Mouse (Mus musculus) intestine, embryonic 16.5 days (tissue): ENCODE measurements around the gene Hexb. TPM values are rescaled to one million over a fixed set of nuclear protein-coding genes. Genes with fewer than 3 reads are reported as not detected.

Source experiments
- polyA plus RNA-seq: library from polyadenylated mRNA; unstranded; fragments of >200 nt; fragmentation: Nextera tagmentation; extraction: Ambion mirVana; gene quantifications from 2 replicates; pipeline ENCODE4 v1.2.1, GENCODE M21; 2015

The Hexb gene
- polyA plus RNA-seq, 1 experiment from 2014 or later: 142 TPM

Other genes with a start within 250 kb of the Hexb start
- not detected in 2 replicates for gene 1700029F12Rik, start 164.0 kb downstream of the Hexb start, polyA plus RNA-seq
- 1.2 and 1.4 TPM in 2 replicates for gene Fam169a, start 131.1 kb downstream of the Hexb start, polyA plus RNA-seq
- gene Gm6169, start 99.1 kb downstream of the Hexb start, polyA plus RNA-seq: 3.0 and 3.6 TPM in 2 replicates
- 37.8 and 41.3 TPM in 2 replicates for gene Gfm2, start 60.4 kb downstream of the Hexb start, polyA plus RNA-seq
- 47.9 and 51.2 TPM in 2 replicates for gene Nsa2, start 60.4 kb downstream of the Hexb start, polyA plus RNA-seq
- gene Enc1, start 42.7 kb upstream of the Hexb start, polyA plus RNA-seq: 5.8 and 6.1 TPM in 2 replicates